Mouse (Mus musculus) midbrain, embryonic 14.5 days (tissue): Measurements from ENCODE around the gene Ykt6. TPM values are rescaled to one million over a fixed set of nuclear protein-coding genes. Genes with fewer than 3 reads are reported as not detected.
"Not testable (repeated sequence)": the region's sequence is repeated elsewhere in the genome, so short reads cannot be mapped to it uniquely, and the experiment has no call there.

ENCODE experiments used
- ATAC-seq: fragments of 200-750 bp; cut with Nextera tagmentation; 2 replicates; pipeline ENCODE4 v1.8.0; 2017; ENCODE audit warnings: moderate number of reproducible peaks, moderate library complexity; ENCODE audit not compliant: low FRiP score, low TSS enrichment
- DNase-seq: peaks from one replicate; pipeline ENCODE4 v3.0.0-alpha.2; 2015
- H3K27ac ChIP-seq: fragments of 300-500 bp; sonication (generic); replicated peaks from 2 replicates; pipeline ENCODE4 v1.5.1; 2014; ENCODE audit warnings: mild to moderate bottlenecking, low read depth, low read length, moderate library complexity
- H3K27me3 ChIP-seq: fragments of 300-500 bp; sonication (generic); 2 replicates; pipeline ENCODE4 v1.6.1; 2014; ENCODE audit warnings: low read length, control low read depth, mixed read lengths; ENCODE audit not compliant: control insufficient read depth, insufficient read depth
- H3K36me3 ChIP-seq: fragments of 300-500 bp; sonication (generic); 2 replicates; pipeline ENCODE4 v1.6.1; 2014; ENCODE audit warnings: low read length, control low read depth; ENCODE audit not compliant: control insufficient read depth, insufficient read depth
- H3K4me1 ChIP-seq: fragments of 300-500 bp; sonication (generic); 2 replicates; pipeline ENCODE4 v1.6.1; 2014; ENCODE audit warnings: mild to moderate bottlenecking, antibody characterized with exemption, low read length, control low read depth; ENCODE audit not compliant: control insufficient read depth, insufficient read depth
- H3K4me2 ChIP-seq: fragments of 300-500 bp; sonication (generic); 2 replicates; pipeline ENCODE4 v1.6.1; 2014; ENCODE audit warnings: mild to moderate bottlenecking, low read length, moderate library complexity
- H3K4me3 ChIP-seq: fragments of 300-500 bp; sonication (generic); replicated peaks from 2 replicates; pipeline ENCODE4 v1.5.1; 2014; ENCODE audit warnings: low read depth, low read length
- H3K9ac ChIP-seq: fragments of 300-500 bp; sonication (generic); replicated peaks from 2 replicates; pipeline ENCODE4 v1.6.1; 2014; ENCODE audit warnings: mild to moderate bottlenecking, low read length, moderate library complexity
- H3K9me3 ChIP-seq: fragments of 300-500 bp; sonication (generic); 2 replicates; pipeline ENCODE4 v1.6.1; 2016; ENCODE audit warnings: low read length, control low read depth, mixed read lengths; ENCODE audit not compliant: control insufficient read depth
- WGBS: fragments of 180-500 bp; shearing (Covaris S2); extraction: QIAGEN DNeasy Blood & Tissue Kit; methylation state at CpG from one replicate; pipeline ENCODE4 v1.1.7; 2014; 5-methylcytosine and 5-hydroxymethylcytosine counted together
- polyA plus RNA-seq: library from polyadenylated mRNA; unstranded; fragments of >200 nt; fragmentation: Nextera tagmentation; extraction: Ambion mirVana; gene quantifications from 2 replicates; pipeline ENCODE4 v1.2.1, GENCODE M21; 2014

Ykt6 gene
- polyA plus RNA-seq, 1 experiment from 2014 or later = 40.5 TPM

DNA sequence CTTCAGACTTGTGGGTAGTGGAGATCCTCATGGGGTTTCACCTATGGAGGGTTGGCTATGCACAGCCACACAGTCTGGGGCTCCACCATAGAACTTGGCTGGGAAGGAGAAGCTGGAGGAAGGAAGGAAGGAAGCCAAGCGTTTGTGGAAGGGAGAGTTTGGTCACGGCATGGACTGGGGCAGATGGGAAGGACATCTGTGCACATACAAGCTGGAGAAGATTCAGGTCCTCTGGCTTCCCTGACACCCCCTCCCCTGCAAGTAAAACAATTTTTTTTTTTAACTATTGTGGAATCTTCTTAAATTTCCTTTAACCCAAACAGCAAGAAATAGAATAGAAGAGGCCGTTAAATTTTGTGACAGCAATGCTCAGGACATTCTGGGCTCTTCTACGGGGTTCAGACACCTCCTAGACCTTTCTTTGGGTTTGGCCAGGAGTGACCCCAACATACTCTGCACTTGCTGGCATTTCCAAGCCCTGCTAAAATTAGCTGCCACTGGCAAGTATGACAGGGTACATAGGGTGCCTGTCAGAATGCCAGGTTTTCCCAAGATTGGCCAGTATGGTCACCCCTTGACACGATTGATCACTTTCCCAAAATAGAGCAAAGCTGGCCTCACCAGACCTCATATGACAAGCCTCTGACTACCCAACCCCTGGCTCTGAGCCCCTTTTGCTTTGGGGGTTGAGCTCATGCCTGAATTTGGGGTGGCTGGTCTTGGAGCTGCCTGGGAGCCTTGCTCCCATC lies 39.9 kb upstream of the Ykt6 start:
- ATAC-seq = no peak
- H3K4me1 ChIP-seq = no peaks in the 10 kb centered on the region

DNA sequence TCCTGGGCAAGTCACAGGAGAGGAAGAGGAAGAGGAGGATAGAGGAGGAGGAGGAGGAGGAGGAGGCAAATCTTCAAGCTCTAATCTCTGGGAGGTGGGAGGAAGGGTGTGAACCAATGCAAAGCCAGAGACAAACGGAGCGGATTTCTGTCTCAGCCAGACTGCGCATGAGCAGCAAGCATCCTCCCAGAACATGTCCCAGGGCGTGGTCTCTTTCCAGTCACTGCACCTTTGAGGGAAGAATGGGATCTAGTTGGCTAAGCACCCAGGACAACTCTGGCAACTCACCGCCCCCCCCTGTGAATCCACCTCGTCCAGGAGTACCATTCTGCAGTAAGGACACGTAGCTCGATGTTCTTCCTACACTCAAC lies 39.3 kb upstream of the Ykt6 start:
- ATAC-seq (no peak), DNase-seq (no peak)
- 68% methylated on average over 8 of the region's 8 CpGs for WGBS
- H3K27ac ChIP-seq = no peak overlapping the region
- H3K36me3 ChIP-seq = no peaks in the 10 kb centered on the region
- no peaks in the 10 kb centered on the region for H3K4me1 ChIP-seq
- no peaks in the 10 kb centered on the region for H3K9me3 ChIP-seq
- H3K9ac ChIP-seq = no peak overlapping the region
- H3K4me2 ChIP-seq = no peak overlapping the region
- no peak overlapping the region for H3K4me3 ChIP-seq
- no peaks in the 10 kb centered on the region for H3K27me3 ChIP-seq

More for the DNA sequence above, 39.9 kb upstream of the Ykt6 start:
- Histone ChIP-seq H3K9me3 (no peaks in the 10 kb centered on the region), H3K9ac (no peak overlapping the region), H3K27ac (no peak overlapping the region), H3K27me3 (no peaks in the 10 kb centered on the region), H3K4me3 (no peak overlapping the region), H3K4me2 (no peak overlapping the region), H3K36me3 (no peaks in the 10 kb centered on the region)
- 88% methylated on average over 5 of the region's 5 CpGs for WGBS
- DNase-seq = no peak

DNA sequence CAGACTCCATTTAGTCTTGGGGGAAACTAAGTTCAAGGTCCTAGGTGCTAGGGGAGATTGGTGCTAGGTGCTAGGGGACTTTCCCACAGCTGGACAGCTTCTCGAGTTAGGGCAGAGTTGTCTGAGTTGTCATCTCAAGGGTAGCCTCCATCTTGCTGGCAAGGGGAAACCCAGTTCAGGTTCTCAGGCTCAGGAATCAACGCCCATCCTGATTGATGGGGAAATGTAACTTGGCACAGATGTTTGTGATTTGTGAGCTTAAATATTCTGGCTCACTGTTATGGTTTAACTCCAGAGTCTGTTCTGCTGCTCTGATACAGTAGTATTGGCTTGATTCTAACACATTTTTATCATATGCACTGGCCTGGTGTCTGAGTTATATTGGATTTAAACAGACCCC lies 37.4 kb upstream of the Ykt6 start:
- no peak for ATAC-seq
- no peaks in the 10 kb centered on the region for H3K4me1 ChIP-seq

DNA sequence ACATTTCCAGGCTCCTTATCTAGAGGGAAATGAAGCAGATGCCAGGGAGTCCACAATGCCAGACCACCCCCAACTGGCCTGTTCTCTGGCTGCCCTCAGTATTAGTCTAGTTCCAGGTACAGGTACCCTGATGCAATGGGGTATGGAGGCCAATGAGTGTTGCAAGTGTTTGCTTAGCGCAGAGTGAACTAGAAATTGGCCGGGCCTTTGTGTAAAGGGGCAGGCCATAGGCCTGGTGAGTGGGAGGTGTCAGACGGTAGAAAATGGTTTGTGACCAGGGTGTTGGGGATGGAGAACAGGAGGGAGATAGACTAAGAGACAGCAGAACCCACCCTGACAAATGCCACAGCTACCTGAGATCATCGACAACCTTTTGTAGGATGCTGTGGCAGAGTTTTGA lies 35.9 kb upstream of the Ykt6 start:
- no peaks in the 10 kb centered on the region for H3K9me3 ChIP-seq
- DNase-seq (no peak), ATAC-seq (no peak)
- no peak overlapping the region for H3K9ac ChIP-seq
- 94% methylated on average over 4 of the region's 4 CpGs for WGBS
- H3K27ac ChIP-seq = no peak overlapping the region
- H3K4me2 ChIP-seq = no peak overlapping the region
- no peaks in the 10 kb centered on the region for H3K36me3 ChIP-seq
- no peaks in the 10 kb centered on the region for H3K4me1 ChIP-seq
- no peak overlapping the region for H3K4me3 ChIP-seq
- H3K27me3 ChIP-seq = no peaks in the 10 kb centered on the region

More for the DNA sequence above, 37.4 kb upstream of the Ykt6 start:
- no peak for DNase-seq
- no peak overlapping the region for H3K4me3 ChIP-seq
- no peak overlapping the region for H3K27ac ChIP-seq
- H3K9me3 ChIP-seq = no peaks in the 10 kb centered on the region
- no peak overlapping the region for H3K9ac ChIP-seq
- no peak overlapping the region for H3K4me2 ChIP-seq
- no peaks in the 10 kb centered on the region for H3K27me3 ChIP-seq
- no peaks in the 10 kb centered on the region for H3K36me3 ChIP-seq
- WGBS = 72% methylated on average over 2 of the region's 2 CpGs

DNA sequence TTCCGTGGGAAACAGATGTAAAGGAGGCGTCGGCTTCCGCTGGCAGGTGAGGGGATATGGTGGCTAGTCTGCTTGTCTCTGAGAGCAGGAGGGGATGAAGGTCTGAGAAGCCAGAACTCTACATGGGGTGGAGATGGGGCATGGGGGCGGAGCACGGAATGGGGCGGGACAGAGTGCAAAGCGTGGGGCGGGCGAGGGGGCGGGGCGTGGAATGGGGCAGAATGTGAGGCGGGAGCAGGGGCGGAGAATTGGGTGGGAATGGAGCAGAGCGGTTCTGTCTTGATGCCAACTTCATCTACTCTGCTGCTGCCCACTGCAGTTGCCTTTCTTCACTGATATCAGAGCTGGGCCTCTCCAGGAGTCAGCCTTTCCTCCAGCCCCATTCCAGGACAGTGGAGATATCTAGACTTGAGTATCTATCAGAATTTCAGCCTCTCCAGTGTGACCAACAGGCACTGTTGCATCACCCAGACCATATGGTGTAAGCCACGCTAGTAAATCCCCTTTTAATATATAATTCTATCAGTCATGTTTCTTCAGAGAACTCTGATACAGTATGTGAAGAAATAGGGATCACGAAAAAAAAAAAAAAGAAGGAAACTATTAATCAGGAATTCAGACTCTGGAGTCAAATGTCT lies 35.1 kb upstream of the Ykt6 start:
- Histone ChIP-seq H3K4me1 (no peaks in the 10 kb centered on the region), H3K4me2 (no peak overlapping the region), H3K36me3 (no peaks in the 10 kb centered on the region), H3K27ac (no peak overlapping the region), H3K27me3 (no peaks in the 10 kb centered on the region), H3K9ac (no peak overlapping the region), H3K4me3 (no peak overlapping the region), H3K9me3 (no peaks in the 10 kb centered on the region)
- WGBS = 33% methylated on average over 17 of the region's 17 CpGs
- ATAC-seq = no peak
- no peak for DNase-seq

DNA sequence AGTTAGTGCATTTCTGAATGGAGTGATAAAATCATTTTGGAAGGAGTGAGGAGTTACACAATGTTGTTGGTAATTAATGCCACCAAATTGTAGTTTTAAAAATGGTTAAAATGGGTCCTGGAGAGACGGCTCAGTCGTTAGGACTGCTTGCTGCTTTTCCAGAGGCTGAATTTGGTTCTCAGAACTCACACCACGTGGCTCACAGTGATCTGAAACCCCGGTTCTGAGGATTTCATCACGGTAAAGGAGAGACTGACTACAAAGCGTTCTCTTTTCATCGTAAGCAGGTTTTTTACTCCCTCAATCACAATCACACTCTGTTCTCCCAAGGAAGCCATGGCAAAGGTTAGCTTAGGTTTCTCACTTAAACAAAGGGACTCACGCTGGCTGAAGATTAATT lies 30.8 kb upstream of the Ykt6 start:
- Histone ChIP-seq H3K27ac (no peak overlapping the region), H3K4me1 (no peaks in the 10 kb centered on the region), H3K27me3 (no peaks in the 10 kb centered on the region), H3K4me2 (no peak overlapping the region), H3K36me3 (no peaks in the 10 kb centered on the region), H3K9me3 (no peaks in the 10 kb centered on the region), H3K9ac (no peak overlapping the region), H3K4me3 (no peak overlapping the region)
- no peak for ATAC-seq
- 67% methylated on average over 8 of the region's 8 CpGs for WGBS
- DNase-seq = no peak

DNA sequence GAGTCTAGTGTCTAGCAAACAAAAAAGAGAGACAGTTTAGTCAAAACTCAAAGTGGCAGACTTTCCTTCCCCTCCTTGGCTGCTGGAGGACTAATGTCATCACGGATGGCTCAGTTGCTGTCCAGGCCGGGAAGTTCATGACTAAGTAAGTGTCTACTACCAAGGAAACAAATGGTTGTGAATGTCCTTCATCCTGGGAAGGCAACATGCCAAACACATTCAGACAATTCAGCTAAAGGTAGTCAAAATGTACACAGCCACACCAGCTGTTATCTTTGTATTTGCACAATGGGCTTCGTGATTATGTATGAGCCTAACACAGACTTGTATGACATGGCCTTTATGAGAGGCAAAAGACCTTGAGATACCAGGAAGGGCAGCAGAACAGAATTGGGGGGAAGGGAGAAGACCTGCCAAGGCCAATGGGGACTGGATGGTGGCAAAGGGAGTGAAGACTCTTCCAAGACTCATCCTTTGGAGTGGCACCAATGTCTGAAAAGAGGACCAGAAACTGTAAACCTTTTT lies 28.7 kb upstream of the Ykt6 start:
- no peak for DNase-seq
- WGBS = 75% methylated on average over 3 of the region's 3 CpGs
- H3K9ac ChIP-seq = no peak overlapping the region
- no peaks in the 10 kb centered on the region for H3K9me3 ChIP-seq
- H3K36me3 ChIP-seq = no peaks in the 10 kb centered on the region
- no peaks in the 10 kb centered on the region for H3K4me1 ChIP-seq
- ATAC-seq = no peak
- no peak overlapping the region for H3K27ac ChIP-seq
- no peaks in the 10 kb centered on the region for H3K27me3 ChIP-seq
- no peak overlapping the region for H3K4me3 ChIP-seq
- H3K4me2 ChIP-seq = no peak overlapping the region

DNA sequence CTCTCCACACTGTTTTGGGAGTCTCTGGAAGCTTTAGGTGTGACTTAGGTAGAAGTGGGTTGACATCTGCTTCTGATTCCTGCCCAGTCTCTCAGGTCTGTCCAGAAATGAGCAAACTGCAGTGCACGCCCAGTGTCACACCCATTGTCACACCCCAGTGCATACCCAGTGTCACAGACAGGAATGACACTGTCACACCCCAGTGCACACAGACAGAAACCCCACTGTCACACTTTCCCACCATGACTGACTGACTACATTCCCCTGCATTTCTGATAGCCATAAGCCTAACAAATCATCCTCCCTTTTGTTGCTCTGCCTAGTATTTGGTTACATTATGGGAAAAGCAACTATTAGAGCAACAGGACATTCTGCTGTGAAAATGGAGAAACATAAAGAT lies 24.9 kb upstream of the Ykt6 start:
- H3K27me3 ChIP-seq = no peaks in the 10 kb centered on the region
- no peaks in the 10 kb centered on the region for H3K36me3 ChIP-seq
- no peak overlapping the region for H3K27ac ChIP-seq
- H3K9ac ChIP-seq = no peak overlapping the region
- DNase-seq (no peak), ATAC-seq (no peak)
- H3K4me1 ChIP-seq = no peaks in the 10 kb centered on the region
- no peaks in the 10 kb centered on the region for H3K9me3 ChIP-seq
- WGBS = 42% methylated on average over 1 of the region's 1 CpGs
- H3K4me2 ChIP-seq = no peak overlapping the region
- H3K4me3 ChIP-seq = no peak overlapping the region

DNA sequence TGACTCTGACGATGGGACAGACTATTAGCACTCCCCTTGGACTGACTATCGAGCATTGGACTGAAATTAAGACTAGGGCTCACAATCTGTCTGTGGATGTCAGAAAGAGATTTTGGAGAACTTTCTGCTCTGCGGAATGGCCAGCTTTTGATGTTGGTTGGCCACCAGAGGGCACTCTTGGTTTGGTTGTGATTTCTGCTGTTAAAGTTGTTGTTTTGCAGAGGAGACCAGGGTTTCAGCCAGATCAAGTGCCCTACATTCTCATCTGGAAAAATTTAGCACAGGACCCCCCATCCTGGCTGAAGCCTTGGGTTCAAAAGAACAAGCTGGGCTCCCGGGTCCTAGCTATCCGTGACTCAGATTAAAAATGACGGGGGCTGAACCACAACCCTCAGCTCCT lies 23.5 kb upstream of the Ykt6 start:
- H3K27ac ChIP-seq, ATAC-seq, H3K4me1 ChIP-seq, H3K4me2 ChIP-seq, H3K36me3 ChIP-seq, H3K27me3 ChIP-seq, H3K9ac ChIP-seq, H3K4me3 ChIP-seq, H3K9me3 ChIP-seq: not testable (repeated sequence)
- 88% methylated on average over 6 of the region's 6 CpGs for WGBS
- peak; percentile 17 for DNase-seq
